Mouse (Mus musculus) liver, adult 2 months (tissue): Measurements from ENCODE around the gene Dtx1. TPM values are rescaled to one million over a fixed set of nuclear protein-coding genes. Genes with fewer than 3 reads are reported as not detected.

ENCODE experiments used
- DNase-seq: peaks from one replicate; pipeline ENCODE4 v3.0.0-alpha.2; 2011; ENCODE audit warnings: low read depth, low spot score; ENCODE audit errors: extremely low read depth
- H3K27ac ChIP-seq: fragments of 200-500 bp; replicated peaks from 2 replicates; pipeline ENCODE4 v1.5.1; 2012; ENCODE audit warnings: low read depth, mild to moderate bottlenecking, control low read depth, inconsistent platforms, low read length; ENCODE audit not compliant: insufficient read depth
- H3K27me3 ChIP-seq: fragments of 200-500 bp; 2 replicates; pipeline ENCODE4 v1.6.1; 2012; ENCODE audit warnings: mild to moderate bottlenecking, moderate library complexity, low read length, inconsistent platforms; ENCODE audit not compliant: control insufficient read depth, insufficient read depth
- H3K36me3 ChIP-seq: fragments of 200-500 bp; 2 replicates; pipeline ENCODE4 v1.6.1; 2012; ENCODE audit warnings: low read length, inconsistent platforms; ENCODE audit not compliant: control insufficient read depth, insufficient read depth
- H3K4me1 ChIP-seq: fragments of 200-500 bp; 2 replicates; pipeline ENCODE4 v1.6.1; 2011; ENCODE audit warnings: low read length; ENCODE audit not compliant: control insufficient read depth, insufficient read depth
- H3K4me3 ChIP-seq: fragments of 200-500 bp; 2 replicates; pipeline ENCODE4 v1.5.1; 2011; ENCODE audit warnings: low read depth, mild to moderate bottlenecking, control low read depth, low read length, moderate library complexity; ENCODE audit not compliant: insufficient read depth
- H3K79me2 ChIP-seq: fragments of 200-500 bp; 2 replicates; pipeline ENCODE4 v1.6.1; 2012; ENCODE audit warnings: inconsistent platforms, mild to moderate bottlenecking, low read length, moderate library complexity; ENCODE audit not compliant: control insufficient read depth, insufficient read depth
- H3K9ac ChIP-seq: fragments of 200-500 bp; 2 replicates; pipeline ENCODE4 v1.6.1; 2012; ENCODE audit warnings: low read depth, mild to moderate bottlenecking, control low read depth, inconsistent platforms, low read length
- CTCF ChIP-seq: fragments of 200-500 bp; IDR thresholded peaks from 2 replicates; pipeline ENCODE4 v1.5.1; 2011; ENCODE audit warnings: low read depth, low read length, control low read depth
- POLR2A ChIP-seq: fragments of 200-500 bp; IDR thresholded peaks from 2 replicates; pipeline ENCODE4 v1.6.1; 2011; ENCODE audit warnings: low read length, control low read depth; ENCODE audit not compliant: insufficient read depth; ENCODE audit errors: extremely low read depth
- WGBS: fragments of 180-500 bp; shearing (Covaris S2); methylation state at CpG from one replicate; pipeline ENCODE4 v1.1.7; 2018; 5-methylcytosine and 5-hydroxymethylcytosine counted together
- polyA plus RNA-seq: library from polyadenylated mRNA; depleted of rRNA; stranded (reverse); fragments of >200 nt; gene quantifications from 2 replicates; pipeline ENCODE4 v1.2.3, GENCODE M21; 2012
- total RNA-seq: library from RNA; depleted of rRNA; stranded (reverse); fragments of >200 nt; gene quantifications from 2 replicates; pipeline ENCODE4 v1.2.3, GENCODE M21; 2014

Dtx1 gene
- total and polyA plus RNA-seq, 2 experiments = 0.65 to 1.3 TPM

- Histone ChIP-seq H3K4me1 (no peaks in the 10 kb centered on the region), H3K9ac (no peak overlapping the region), H3K36me3 (no peaks in the 10 kb centered on the region), H3K4me3 (no peak overlapping the region), H3K79me2 (no peaks in the 10 kb centered on the region), H3K27ac (no peak overlapping the region), H3K27me3 (peaks cover 8% of the 10 kb centered on the region)
- TF ChIP-seq POLR2A (no peak), CTCF (peak; percentile 74)
- 10% methylated on average over 24 of the region's 24 CpGs for WGBS
- DNase-seq = peak; percentile 15
Observed at GRCm38 (mm10) chr5:120679676-120680555, 31.8 kb downstream of the Dtx1 start.

GRCm38 (mm10) chr5:120677516-120677915 lies 34.2 kb downstream of the Dtx1 start:
- Histone ChIP-seq H3K27ac (no peak overlapping the region), H3K4me3 (no peak overlapping the region), H3K4me1 (no peaks in the 10 kb centered on the region), H3K9ac (no peak overlapping the region), H3K79me2 (no peaks in the 10 kb centered on the region), H3K27me3 (peaks cover 5% of the 10 kb centered on the region; the same call in 1 of the 2 replicates), H3K36me3 (no peaks in the 10 kb centered on the region)
- peak; percentile 19 for DNase-seq
- TF ChIP-seq CTCF = no peak
- TF ChIP-seq POLR2A = no peak
- 36% methylated on average over 2 of the region's 2 CpGs for WGBS

- H3K36me3 ChIP-seq = no peaks in the 10 kb centered on the region
- H3K27ac ChIP-seq = no peak overlapping the region
- no peaks in the 10 kb centered on the region for H3K27me3 ChIP-seq
- no peak overlapping the region for H3K4me3 ChIP-seq
- DNase-seq = no peak
- TF ChIP-seq POLR2A (no peak), CTCF (no peak)
- H3K79me2 ChIP-seq = no peaks in the 10 kb centered on the region
- WGBS = 35% methylated on average over 21 of the region's 21 CpGs
- H3K9ac ChIP-seq = no peak overlapping the region
- H3K4me1 ChIP-seq = no peaks in the 10 kb centered on the region
Observed at GRCm38 (mm10) chr5:120674229-120675145, 37.2 kb downstream of the Dtx1 start.

- H3K27me3 ChIP-seq = no peaks in the 10 kb centered on the region
- DNase-seq = peak; percentile 53
- 4% methylated on average over 12 of the region's 12 CpGs for WGBS
Observed at GRCm38 (mm10) chr5:120673626-120674025, 38.1 kb downstream of the Dtx1 start.

GRCm38 (mm10) chr5:120671865-120672264 lies 39.9 kb downstream of the Dtx1 start:
- 80% methylated on average over 3 of the region's 3 CpGs for WGBS
- Histone ChIP-seq H3K79me2 (no peaks in the 10 kb centered on the region), H3K27me3 (no peaks in the 10 kb centered on the region), H3K9ac (no peak overlapping the region), H3K27ac (no peak overlapping the region), H3K4me3 (no peak overlapping the region), H3K4me1 (no peaks in the 10 kb centered on the region), H3K36me3 (no peaks in the 10 kb centered on the region)
- TF ChIP-seq POLR2A (no peak), CTCF (no peak)
- DNase-seq = no peak

More at GRCm38 (mm10) chr5:120673626-120674025, 38.1 kb downstream of the Dtx1 start:
- H3K36me3 ChIP-seq = no peaks in the 10 kb centered on the region
- no peak overlapping the region for H3K9ac ChIP-seq
- no peak overlapping the region for H3K27ac ChIP-seq
- no peaks in the 10 kb centered on the region for H3K4me1 ChIP-seq
- H3K4me3 ChIP-seq = no peak overlapping the region
- no peaks in the 10 kb centered on the region for H3K79me2 ChIP-seq
- TF ChIP-seq CTCF = peak; percentile 97
- TF ChIP-seq POLR2A = no peak
